Mouse (Mus musculus): ENCODE data around the gene Ripk3.

- TF ChIP-seq CTCF (IDR thresholded peaks at IDR 0.05) (no peak), EP300 (IDR thresholded peaks at IDR 0.05) (no peak)
These were observed 44.5 kb upstream of the Ripk3 start for GRCm38 (mm10) chr14:55833126-55833525.

Measured in lung, postnatal 0 days (tissue).